Mouse (Mus musculus) hindbrain, embryonic 11.5 days (tissue): Measurements from ENCODE around the gene Il18bp. TPM values are rescaled to one million over a fixed set of nuclear protein-coding genes. Genes with fewer than 3 reads are reported as not detected.
A peak's percentile ranks its signal among the peaks of the same experiment; 100 is the strongest.

ENCODE experiments used
- ATAC-seq: fragments of 200-750 bp; cut with Nextera tagmentation; 2 replicates; pipeline ENCODE4 v1.8.0; 2017; ENCODE audit warnings: mild to moderate bottlenecking, moderate TSS enrichment, moderate library complexity; ENCODE audit not compliant: low FRiP score
- DNase-seq: peaks from one replicate; pipeline ENCODE4 v3.0.0-alpha.2; 2015; ENCODE audit warnings: low spot score
- H3K27ac ChIP-seq: fragments of 300-500 bp; sonication (generic); 2 replicates; pipeline ENCODE4 v1.5.1; 2014; ENCODE audit warnings: mild to moderate bottlenecking, low read depth, low read length
- H3K27me3 ChIP-seq: fragments of 300-500 bp; sonication (generic); 2 replicates; pipeline ENCODE4 v1.6.1; 2014; ENCODE audit warnings: mild to moderate bottlenecking, low read length, moderate library complexity, mixed read lengths; ENCODE audit not compliant: control insufficient read depth, insufficient read depth
- H3K36me3 ChIP-seq: fragments of 300-500 bp; sonication (generic); 2 replicates; pipeline ENCODE4 v1.6.1; 2014; ENCODE audit warnings: mild to moderate bottlenecking, low read length, moderate library complexity, mixed read lengths; ENCODE audit not compliant: control insufficient read depth, insufficient read depth
- H3K4me1 ChIP-seq: fragments of 300-500 bp; sonication (generic); replicated peaks from 2 replicates; pipeline ENCODE4 v1.6.1; 2014; ENCODE audit warnings: low read length, mixed read lengths; ENCODE audit not compliant: control insufficient read depth, insufficient read depth
- H3K4me2 ChIP-seq: fragments of 300-500 bp; sonication (generic); replicated peaks from 2 replicates; pipeline ENCODE4 v1.6.1; 2014; ENCODE audit warnings: mild to moderate bottlenecking, low read depth, low read length
- H3K4me3 ChIP-seq: fragments of 300-500 bp; sonication (generic); 2 replicates; pipeline ENCODE4 v1.5.1; 2014; ENCODE audit warnings: low read depth, low read length
- H3K9ac ChIP-seq: fragments of 300-500 bp; sonication (generic); 2 replicates; pipeline ENCODE4 v1.6.1; 2014; ENCODE audit warnings: low read depth, low read length
- H3K9me3 ChIP-seq: fragments of 300-500 bp; sonication (generic); 2 replicates; pipeline ENCODE4 v1.6.1; 2016; ENCODE audit warnings: low read length; ENCODE audit not compliant: control insufficient read depth
- WGBS: fragments of 180-500 bp; shearing (Covaris S2); extraction: QIAGEN DNeasy Blood & Tissue Kit; methylation state at CpG from one replicate; pipeline ENCODE4 v1.1.7; 2014; 5-methylcytosine and 5-hydroxymethylcytosine counted together
- polyA plus RNA-seq: library from polyadenylated mRNA; unstranded; fragments of >200 nt; fragmentation: Nextera tagmentation; extraction: Ambion mirVana; gene quantifications from 2 replicates; pipeline ENCODE4 v1.2.1, GENCODE M21; 2014

Il18bp gene
- polyA plus RNA-seq, 1 experiment from 2014 or later: 4.4 TPM

GRCm38 (mm10) chr7:101998194-101998927 lies 20.1 kb downstream of the Il18bp start:
- no peak overlapping the region for H3K4me3 ChIP-seq
- no peaks in the 10 kb centered on the region for H3K9me3 ChIP-seq
- 77% methylated on average over 14 of the region's 14 CpGs for WGBS
- no peak overlapping the region for H3K27ac ChIP-seq
- H3K9ac ChIP-seq: no peak overlapping the region
- DNase-seq (peak; percentile 84), ATAC-seq (no peak; the same call in 1 of the 2 replicates)
- H3K4me2 ChIP-seq: no peak overlapping the region
- no peaks in the 10 kb centered on the region for H3K4me1 ChIP-seq
- H3K36me3 ChIP-seq: peaks cover 42% of the 10 kb centered on the region
- H3K27me3 ChIP-seq: no peaks in the 10 kb centered on the region

- Histone ChIP-seq H3K9ac (no peak overlapping the region), H3K27me3 (no peaks in the 10 kb centered on the region), H3K9me3 (no peaks in the 10 kb centered on the region), H3K36me3 (peaks cover 24% of the 10 kb centered on the region), H3K4me2 (no peak overlapping the region), H3K4me1 (no peaks in the 10 kb centered on the region), H3K27ac (no peak overlapping the region), H3K4me3 (no peak overlapping the region)
- ATAC-seq (no peak), DNase-seq (no peak)
- 89% methylated on average over 3 of the region's 3 CpGs for WGBS
Observed at GRCm38 (mm10) chr7:101994241-101994640, 24.2 kb downstream of the Il18bp start.

- H3K27me3 ChIP-seq: no peaks in the 10 kb centered on the region
- no peaks in the 10 kb centered on the region for H3K9me3 ChIP-seq
- H3K4me3 ChIP-seq: no peak overlapping the region
- H3K4me2 ChIP-seq: no peak overlapping the region
- ATAC-seq (no peak), DNase-seq (no peak)
- H3K27ac ChIP-seq: no peak overlapping the region
- H3K4me1 ChIP-seq: no peaks in the 10 kb centered on the region
- 77% methylated on average over 3 of the region's 3 CpGs for WGBS
- H3K36me3 ChIP-seq: 0 out of 2 replicates have a peak, but pooled peaks cover 2% of the 10 kb centered on the region
- no peak overlapping the region for H3K9ac ChIP-seq
Observed at GRCm38 (mm10) chr7:101985081-101985480, 33.4 kb downstream of the Il18bp start.

GRCm38 (mm10) chr7:101982735-101983134 lies 35.8 kb downstream of the Il18bp start:
- ATAC-seq: no peak

DNA sequence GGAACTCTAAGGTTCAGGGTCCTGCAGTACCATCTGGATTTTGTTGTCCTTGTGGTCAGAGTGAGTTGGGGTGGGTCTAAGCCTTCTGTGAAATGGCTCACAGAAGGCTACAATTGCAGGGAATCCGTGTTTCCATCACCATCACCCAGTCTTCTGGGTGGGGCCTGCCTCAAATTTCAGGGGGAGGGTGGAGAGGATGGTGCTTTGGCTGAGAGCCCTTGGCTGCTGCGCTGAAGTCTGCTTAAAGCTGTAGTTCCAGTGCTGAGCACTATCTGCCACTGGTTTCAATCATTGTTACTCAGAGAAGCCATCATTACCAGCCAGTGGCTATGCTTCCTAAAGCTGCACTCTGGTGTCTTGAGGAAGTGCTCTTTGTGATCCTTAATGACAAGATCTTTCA lies 44.0 kb downstream of the Il18bp start:
- no peak overlapping the region for H3K27ac ChIP-seq
- DNase-seq (no peak), ATAC-seq (no peak)
- no peak overlapping the region for H3K4me2 ChIP-seq
- H3K4me1 ChIP-seq: peaks cover 4% of the 10 kb centered on the region
- H3K4me3 ChIP-seq: no peak overlapping the region
- H3K9ac ChIP-seq: no peak overlapping the region
- 49% methylated on average over 2 of the region's 2 CpGs for WGBS
- peaks cover 2% of the 10 kb centered on the region; the same call in 1 of the 2 replicates for H3K36me3 ChIP-seq
- H3K9me3 ChIP-seq: no peaks in the 10 kb centered on the region
- no peaks in the 10 kb centered on the region for H3K27me3 ChIP-seq

More at GRCm38 (mm10) chr7:101982735-101983134, 35.8 kb downstream of the Il18bp start:
- 75% methylated on average over 1 of the region's 1 CpGs for WGBS
- H3K9me3 ChIP-seq: no peaks in the 10 kb centered on the region
- no peak overlapping the region for H3K4me2 ChIP-seq
- no peak for DNase-seq
- H3K27ac ChIP-seq: no peak overlapping the region
- no peaks in the 10 kb centered on the region for H3K4me1 ChIP-seq
- no peaks in the 10 kb centered on the region for H3K27me3 ChIP-seq
- no peak overlapping the region for H3K9ac ChIP-seq
- H3K36me3 ChIP-seq: 0 out of 2 replicates have a peak, but pooled peaks cover 2% of the 10 kb centered on the region
- no peak overlapping the region for H3K4me3 ChIP-seq

DNA sequence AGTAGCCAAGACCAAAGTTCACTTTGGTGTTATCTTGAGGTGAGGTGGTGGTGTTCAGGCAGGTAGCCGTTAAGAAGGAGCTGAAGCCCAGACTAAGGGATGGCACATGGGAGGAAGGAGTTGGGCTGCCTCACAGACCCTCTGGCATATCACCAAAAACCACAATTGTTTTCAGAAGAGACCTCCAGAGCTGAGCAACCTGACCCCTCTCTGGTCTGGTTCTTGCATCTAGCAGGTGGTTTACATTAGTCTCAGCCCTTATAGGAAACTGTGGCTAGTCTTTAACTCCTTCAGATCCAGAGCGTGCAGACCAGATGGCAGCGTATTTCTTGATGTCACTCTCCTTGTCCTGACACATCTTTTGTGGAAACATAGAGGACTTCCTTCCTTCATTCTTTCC lies 44.8 kb downstream of the Il18bp start:
- ATAC-seq: no peak
- WGBS: 63% methylated on average over 3 of the region's 3 CpGs

DNA sequence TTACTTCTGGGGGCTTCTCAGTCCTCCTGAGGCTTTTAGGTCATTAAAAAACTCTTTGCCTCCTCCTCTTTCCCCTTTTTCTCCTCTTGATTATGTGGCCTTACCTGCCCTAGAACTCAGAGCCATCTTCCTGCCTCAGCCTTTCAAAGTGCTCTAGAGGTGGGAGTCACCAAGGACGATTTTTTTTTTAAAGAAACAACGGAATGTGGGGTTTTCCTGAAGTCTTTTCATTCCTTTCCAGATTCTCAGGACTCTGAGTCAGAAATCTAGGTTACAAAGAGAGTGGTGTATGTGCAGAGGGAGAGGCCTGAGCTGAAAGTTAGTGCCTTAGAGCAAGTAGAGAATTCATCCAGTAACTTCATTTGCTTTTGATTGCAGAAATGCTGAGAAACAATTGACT lies 46.8 kb downstream of the Il18bp start:
- H3K27me3 ChIP-seq: no peaks in the 10 kb centered on the region
- H3K36me3 ChIP-seq: no peaks in the 10 kb centered on the region; the same call in 1 of the 2 replicates
- 57% methylated on average over 2 of the region's 2 CpGs for WGBS
- H3K4me2 ChIP-seq: peak overlapping the region; percentile 76
- DNase-seq: no peak
- peak overlapping the region; percentile 99 for H3K27ac ChIP-seq
- peak overlapping the region; percentile 96 for H3K9ac ChIP-seq
- H3K9me3 ChIP-seq: no peaks in the 10 kb centered on the region
- H3K4me1 ChIP-seq: peaks cover 6% of the 10 kb centered on the region
- no peak for ATAC-seq
- H3K4me3 ChIP-seq: peak overlapping the region; percentile 74

More for the DNA sequence above, 44.8 kb downstream of the Il18bp start:
- Histone ChIP-seq H3K4me2 (no peak overlapping the region), H3K9me3 (no peaks in the 10 kb centered on the region), H3K27ac (no peak overlapping the region), H3K36me3 (no peaks in the 10 kb centered on the region; the same call in 1 of the 2 replicates), H3K27me3 (no peaks in the 10 kb centered on the region), H3K4me1 (peaks cover 6% of the 10 kb centered on the region), H3K4me3 (no peak overlapping the region), H3K9ac (no peak overlapping the region)
- DNase-seq: peak; percentile 25

DNA sequence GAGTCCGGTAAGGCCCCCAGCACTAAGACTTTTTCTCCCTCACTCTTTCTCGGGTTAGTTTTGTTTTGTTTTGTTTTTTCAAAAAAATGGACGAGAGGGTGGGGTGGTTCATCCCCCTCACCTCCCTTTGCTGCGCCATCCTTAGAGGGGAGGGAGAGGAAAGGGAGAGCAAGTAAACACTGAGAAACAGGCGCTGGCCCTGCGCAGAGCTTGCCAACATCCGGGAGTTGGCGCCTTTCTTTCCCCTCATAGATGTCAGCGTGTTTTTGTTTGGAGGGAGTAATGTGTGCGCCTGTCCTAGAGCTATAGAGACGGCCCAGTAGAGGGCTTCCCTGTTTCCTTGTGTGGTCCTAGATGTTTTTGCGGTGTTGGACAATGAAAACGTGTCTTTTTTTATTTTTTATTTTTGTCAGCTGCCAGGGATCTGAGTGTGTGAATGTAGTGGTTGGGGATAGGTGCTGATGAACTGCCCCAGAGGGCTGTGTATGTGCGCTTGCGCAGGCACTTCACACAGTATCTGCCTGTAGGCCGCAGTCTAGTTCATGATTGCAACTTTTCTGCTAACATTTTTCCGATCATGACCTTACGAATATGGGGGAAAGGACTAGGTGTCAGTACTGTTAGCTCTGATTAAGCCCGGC lies 47.5 kb downstream of the Il18bp start:
- Histone ChIP-seq H3K9ac (peak overlapping the region; percentile 96), H3K4me3 (peak overlapping the region; percentile 74), H3K4me2 (peak overlapping the region; percentile 76), H3K36me3 (no peaks in the 10 kb centered on the region; the same call in 1 of the 2 replicates), H3K9me3 (no peaks in the 10 kb centered on the region), H3K27me3 (no peaks in the 10 kb centered on the region), H3K27ac (peak overlapping the region; percentile 99), H3K4me1 (peaks cover 6% of the 10 kb centered on the region)
- ATAC-seq (peak; percentile 73), DNase-seq (peak; percentile 75)
- WGBS: 6% methylated on average over 19 of the region's 19 CpGs
